26 mouse cellular contexts compared by ENCODE assay signal in the genomic region with DNA sequence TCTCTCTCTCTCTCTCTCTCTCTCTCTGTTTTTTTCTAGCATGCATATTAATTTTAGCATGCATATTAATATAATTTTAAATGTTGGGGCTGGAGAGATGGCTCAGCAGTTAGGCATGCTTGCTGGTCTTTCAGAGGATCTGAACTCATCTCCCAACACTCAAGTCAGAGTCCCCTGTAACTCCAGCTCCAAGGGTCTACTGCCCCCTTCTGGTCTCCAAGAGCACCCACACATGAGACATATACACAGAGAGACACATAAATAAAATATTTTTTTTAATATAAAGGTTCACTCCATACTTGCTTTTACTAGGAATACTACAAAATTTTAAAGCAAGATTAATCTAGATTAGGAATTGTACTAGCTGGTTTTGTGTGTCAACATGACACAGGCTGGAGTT.
DNase-seq lines count a peak whose midpoint lies in the region; ATAC-seq and TF ChIP-seq lines count a peak whose summit lies in the region.
"Had no signal": no experiment of that assay in that cellular context is flagged by ENCODE, and none has a peak within 500 bp of the region (broad histone marks: within the 10 kb centered on the region; RNA-seq: fewer than 3 reads in every experiment).

No protein-coding gene starts in this region.

- H3K9me3 ChIP-seq in heart, embryonic 10.5 days = no peaks in the 10 kb centered on the region
- H3K9me3 ChIP-seq in CH12.LX (replicated peaks; ENCODE audit: low read length) = no peaks in the 10 kb centered on the region
- H3K9me3 ChIP-seq in hindbrain, embryonic 10.5 days = no peaks in the 10 kb centered on the region
- no peaks in the 10 kb centered on the region for H3K9me3 ChIP-seq in liver, postnatal 0 days (ENCODE audit: low read length)
- H3K9me3 ChIP-seq: embryonic facial prominence, embryonic 15.5 days; forebrain, embryonic 15.5 days; G1E; kidney, embryonic 15.5 days; limb, embryonic 10.5 days; liver, embryonic 15.5 days; neural tube, embryonic 15.5 days had no signal

- intact Hi-C loops in heart, adult 2 months (cut with DNase I) = no loop called here

- no peak for TF ChIP-seq POLR2A in heart, adult 2 months (IDR thresholded peaks at IDR 0.05; ENCODE audit: insufficient read depth, low read depth, low read length)
- TF ChIP-seq POLR2A in CH12.LX (IDR thresholded peaks at IDR 0.05; ENCODE audit: low read depth, low read length) = no peak

- H3K79me2 ChIP-seq in heart, adult 2 months (replicated peaks; ENCODE audit: control insufficient read depth, insufficient read depth, low read length) = no peaks in the 10 kb centered on the region
- H3K79me2 ChIP-seq in CH12.LX (replicated peaks; ENCODE audit: control insufficient read depth, extremely low read depth, insufficient read depth, poor library complexity, severe bottlenecking) = no peaks in the 10 kb centered on the region

- H3K4me1 ChIP-seq in heart, adult 2 months (ENCODE audit: control insufficient read depth, insufficient read depth, low read length) = no peaks in the 10 kb centered on the region
- H3K4me1 ChIP-seq in heart, embryonic 10.5 days = no peaks in the 10 kb centered on the region
- H3K4me1 ChIP-seq in CH12.LX (ENCODE audit: control insufficient read depth in 1 of 2, insufficient read depth in 2 of 2) = no peaks in the 10 kb centered on the region
- no peaks in the 10 kb centered on the region for H3K4me1 ChIP-seq in hindbrain, embryonic 10.5 days (replicated peaks)
- H3K4me1 ChIP-seq in liver, postnatal 0 days (ENCODE audit: insufficient read depth) = no peaks in the 10 kb centered on the region
- H3K4me1 ChIP-seq: embryonic facial prominence, embryonic 15.5 days; forebrain, embryonic 15.5 days; kidney, embryonic 15.5 days; limb, embryonic 10.5 days; liver, embryonic 15.5 days had no signal

- no peak overlapping the region for H3K9ac ChIP-seq in heart, adult 2 months (ENCODE audit: low read depth, low read length)
- H3K9ac ChIP-seq in CH12.LX (ENCODE audit: insufficient read depth, low read depth) = no peak overlapping the region
- H3K9ac ChIP-seq in liver, postnatal 0 days (replicated peaks) = no peak overlapping the region
- H3K9ac ChIP-seq: embryonic facial prominence, embryonic 15.5 days; forebrain, embryonic 15.5 days; kidney, embryonic 15.5 days; liver, embryonic 15.5 days; neural tube, embryonic 15.5 days had no signal

- no peak overlapping the region for H3K27ac ChIP-seq in heart, adult 2 months
- H3K27ac ChIP-seq in heart, embryonic 10.5 days = no peak overlapping the region
- no peak overlapping the region for H3K27ac ChIP-seq in CH12.LX (ENCODE audit: insufficient read depth, low read depth)
- no peak overlapping the region for H3K27ac ChIP-seq in hindbrain, embryonic 10.5 days
- H3K27ac ChIP-seq in liver, postnatal 0 days (ENCODE audit: low read depth) = no peak overlapping the region
- H3K27ac ChIP-seq: embryonic facial prominence, embryonic 15.5 days; forebrain, embryonic 15.5 days; hindbrain, postnatal 0 days; kidney, embryonic 15.5 days; limb, embryonic 10.5 days; liver, embryonic 15.5 days; neural tube, embryonic 15.5 days had no signal

- TF ChIP-seq CTCF in heart, adult 2 months (IDR thresholded peaks at IDR 0.05) = 0 out of 2 replicates have a peak, but pooled peaks have one; percentile 10
- TF ChIP-seq CTCF in CH12.LX (conservative IDR thresholded peaks at IDR 0.05 in 1 of 2, IDR thresholded peaks at IDR 0.05 in 1 of 2; ENCODE audit: low read depth in 2 of 2, low read length in 2 of 2) = peak; percentile 13 to 59; a peak in 2 of 4 replicates
- no peak for TF ChIP-seq CTCF in liver, postnatal 0 days (IDR thresholded peaks at IDR 0.05; ENCODE audit: low read depth)

- dilution Hi-C loops in CH12.LX (cut with MboI; ENCODE audit: extremely low pct_ligation_motif_present, extremely low pct_unique_long_range_greater_than_20kb, low sequenced_read_pairs) = no loop called here

- TF ChIP-seq RAD21 in CH12.LX (IDR thresholded peaks at IDR 0.05; ENCODE audit: low read depth, low read length) = peak; percentile 66

- in situ Hi-C loops in CH12.LX (cut with MboI; ENCODE audit: low pct_ligation_motif_present, low pct_unique_long_range_greater_than_20kb, low sequenced_read_pairs) = no loop called here

- DNase-seq in heart, adult 2 months = no peak
- no peak for DNase-seq in heart, embryonic 10.5 days (ENCODE audit: low spot score)
- peak; percentile 3 for DNase-seq in 3T3-L1 (ENCODE audit: low read depth, low spot score)
- DNase-seq in CH12.LX (ENCODE audit: extremely low read depth) = peak; percentile 48
- DNase-seq in R1 (ENCODE audit: low read depth, low spot score) = peak; percentile 73
- DNase-seq in hindbrain, embryonic 10.5 days (ENCODE audit: low spot score) = no peak
- DNase-seq in frontal cortex, postnatal 36 days (ENCODE audit: low spot score in 2 of 2) = no peak
- no peak for DNase-seq in liver, postnatal 0 days
- DNase-seq: adrenal gland, postnatal 36 days; cerebellum, adult 2 months; cerebellum, postnatal 25 days; gastrocnemius, postnatal 25 days; kidney, postnatal 4 days; layer of hippocampus, adult 9-11 months; liver had no signal

- TF ChIP-seq EP300 in heart, adult 2 months (IDR thresholded peaks at IDR 0.05; ENCODE audit: insufficient read depth, low read depth, low read length) = no peak
- TF ChIP-seq EP300 in CH12.LX (IDR thresholded peaks at IDR 0.05; ENCODE audit: low read length) = no peak
- no peak for TF ChIP-seq EP300 in liver, postnatal 0 days (IDR thresholded peaks at IDR 0.05; ENCODE audit: low read depth)

- no peaks in the 10 kb centered on the region for H3K36me3 ChIP-seq in heart, adult 2 months (ENCODE audit: control insufficient read depth, insufficient read depth, low read length)
- H3K36me3 ChIP-seq in heart, embryonic 10.5 days = no peaks in the 10 kb centered on the region
- no peaks in the 10 kb centered on the region for H3K36me3 ChIP-seq in CH12.LX (replicated peaks in 1 of 2; ENCODE audit: control insufficient read depth in 1 of 2, insufficient read depth in 1 of 2, low read length in 1 of 2)
- no peaks in the 10 kb centered on the region for H3K36me3 ChIP-seq in hindbrain, embryonic 10.5 days
- no peaks in the 10 kb centered on the region for H3K36me3 ChIP-seq in liver, postnatal 0 days (replicated peaks; ENCODE audit: insufficient read depth, low read length)
- H3K36me3 ChIP-seq: embryonic facial prominence, embryonic 15.5 days; forebrain, embryonic 15.5 days; G1E; kidney, embryonic 15.5 days; limb, embryonic 10.5 days; liver, embryonic 15.5 days; neural tube, embryonic 15.5 days had no signal

- H3K4me3 ChIP-seq in heart, adult 2 months = no peak overlapping the region
- H3K4me3 ChIP-seq in heart, embryonic 10.5 days = no peak overlapping the region
- no peak overlapping the region for H3K4me3 ChIP-seq in CH12.LX (replicated peaks in 1 of 3; ENCODE audit: low read depth in 2 of 3, low read length in 2 of 3, poor library complexity in 1 of 3)
- no peak overlapping the region for H3K4me3 ChIP-seq in hindbrain, embryonic 10.5 days
- no peak overlapping the region for H3K4me3 ChIP-seq in liver, postnatal 0 days (ENCODE audit: low read depth, low read length)
- H3K4me3 ChIP-seq: embryonic facial prominence, embryonic 15.5 days; forebrain, embryonic 15.5 days; kidney, embryonic 15.5 days; limb, embryonic 10.5 days; liver, embryonic 15.5 days; neural tube, embryonic 15.5 days had no signal

- no peak for ATAC-seq in liver, postnatal 0 days
- ATAC-seq: forebrain, embryonic 15.5 days; hindbrain, postnatal 0 days; intestine, postnatal 0 days had no signal

- no peaks in the 10 kb centered on the region for H3K27me3 ChIP-seq in heart, adult 2 months (ENCODE audit: control insufficient read depth, insufficient read depth, low read length)
- H3K27me3 ChIP-seq in heart, embryonic 10.5 days (ENCODE audit: insufficient read depth, poor library complexity, severe bottlenecking) = no peaks in the 10 kb centered on the region
- H3K27me3 ChIP-seq in CH12.LX (replicated peaks) = no peaks in the 10 kb centered on the region
- no peaks in the 10 kb centered on the region for H3K27me3 ChIP-seq in hindbrain, embryonic 10.5 days (ENCODE audit: insufficient read depth, poor library complexity, severe bottlenecking)
- H3K27me3 ChIP-seq in liver, postnatal 0 days (ENCODE audit: insufficient read depth, low read length) = no peaks in the 10 kb centered on the region
- H3K27me3 ChIP-seq: embryonic facial prominence, embryonic 15.5 days; forebrain, embryonic 15.5 days; kidney, embryonic 15.5 days; liver, embryonic 15.5 days; neural tube, embryonic 15.5 days had no signal

- no peak overlapping the region for H3K4me2 ChIP-seq in CH12.LX (ENCODE audit: insufficient read depth, low read depth, poor library complexity, severe bottlenecking)
- H3K4me2 ChIP-seq in liver, postnatal 0 days (ENCODE audit: low read depth, low read length) = no peak overlapping the region
- H3K4me2 ChIP-seq: embryonic facial prominence, embryonic 15.5 days; forebrain, embryonic 15.5 days; heart, embryonic 11.5 days; kidney, embryonic 15.5 days; liver, embryonic 15.5 days; midbrain, embryonic 11.5 days; neural tube, embryonic 15.5 days had no signal

TF ChIP-seq in CH12.LX, 34 proteins besides CTCF, POLR2A, EP300 and RAD21:
- TF ChIP-seq CHD2 (IDR thresholded peaks at IDR 0.05; ENCODE audit: low read length) (no peak), SMC3 (IDR thresholded peaks at IDR 0.05; ENCODE audit: low read depth, low read length) (peak; percentile 41), MYC (IDR thresholded peaks at IDR 0.05; ENCODE audit: low read depth, low read length) (no peak), CHD1 (IDR thresholded peaks at IDR 0.05; ENCODE audit: low read depth, low read length) (no peak)

Comparison
In these comparisons a context has a peak if more than half of its experiments do, and no peak if none do; other contexts are left out.
1. DNase-seq: peak in 3T3-L1 (single experiment), CH12.LX (single experiment) and R1 (single experiment); none in heart, adult 2 months (0 of 2), heart, embryonic 10.5 days (single experiment), hindbrain, embryonic 10.5 days (single experiment), frontal cortex, postnatal 36 days (0 of 2) and liver, postnatal 0 days (single experiment).